In the genomic region with DNA sequence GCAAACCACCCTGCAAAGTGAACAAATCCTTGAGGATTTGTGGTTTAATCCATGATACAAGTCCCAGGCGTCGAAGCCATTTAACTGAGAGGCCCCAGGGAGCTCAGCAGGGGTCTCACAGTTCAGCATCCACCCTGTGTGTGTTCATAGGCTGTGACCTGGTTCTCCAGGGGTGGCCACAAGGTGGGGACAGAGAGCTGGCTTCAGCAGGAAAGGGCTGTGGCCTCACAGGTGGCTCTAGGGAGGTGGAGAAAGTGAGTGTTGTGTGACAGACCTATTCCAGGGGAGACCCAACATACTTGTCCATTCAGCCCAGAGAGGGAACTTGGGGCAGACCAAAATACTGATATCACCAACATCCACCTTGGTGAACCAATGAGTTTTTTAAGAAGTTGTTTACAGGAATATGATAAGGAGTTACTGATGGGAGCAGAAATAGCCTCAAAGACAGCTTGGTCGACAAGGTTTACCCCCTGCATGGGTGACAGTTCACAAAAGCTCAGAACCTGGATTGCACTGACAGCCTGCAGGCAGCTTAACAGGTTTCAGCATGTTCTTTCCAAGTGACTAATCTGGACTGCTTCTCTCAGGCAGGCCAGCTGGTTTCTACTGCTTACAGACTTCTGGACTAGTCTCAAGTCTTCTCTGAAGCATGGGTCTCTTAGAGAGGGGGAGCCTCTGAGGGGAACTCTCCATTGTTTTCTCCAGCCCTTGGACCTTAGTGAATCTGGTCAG, we compare ENCODE assay signal across 9 mouse cellular contexts. TPM values are rescaled to one million over a fixed set of nuclear protein-coding genes. Genes with fewer than 3 reads are reported as not detected.
A peak's percentile ranks its signal among the peaks of the same experiment; 100 is the strongest.
DNase-seq lines count a peak whose midpoint lies in the region; ATAC-seq and TF ChIP-seq lines count a peak whose summit lies in the region.
"Had no signal": no experiment of that assay in that cellular context is flagged by ENCODE, and none has a peak within 500 bp of the region (broad histone marks: within the 10 kb centered on the region; RNA-seq: fewer than 3 reads in every experiment).

No protein-coding gene starts in this region.

- no peak for ATAC-seq in heart, embryonic 11.5 days (replicated peaks; ENCODE audit: insufficient number of reproducible peaks, low FRiP score, low TSS enrichment)

- H3K4me1 ChIP-seq in heart, adult 2 months (ENCODE audit: control insufficient read depth, insufficient read depth, low read length): peaks cover 8% of the 10 kb centered on the region
- peaks cover 20% of the 10 kb centered on the region for H3K4me1 ChIP-seq in heart, embryonic 11.5 days (ENCODE audit: control insufficient read depth, insufficient read depth, low read length)
- peaks cover 7 to 33% of the 10 kb centered on the region in 2 experiments for H3K4me1 ChIP-seq in CH12.LX (ENCODE audit: control insufficient read depth in 1 of 2, insufficient read depth in 2 of 2)

- dilution Hi-C loops in CH12.LX (cut with MboI; ENCODE audit: extremely low pct_ligation_motif_present, extremely low pct_unique_long_range_greater_than_20kb, low sequenced_read_pairs): no loop called here

- no peak for DNase-seq in heart, adult 2 months
- peak; percentile 69 for DNase-seq in CH12.LX (ENCODE audit: extremely low read depth)
- DNase-seq in cerebellum, postnatal 14 days: peak; percentile 52 to 62
- DNase-seq in lung, adult 18-20 months: peak; percentile 17 to 46
- DNase-seq in thymus, postnatal 0 days (ENCODE audit: low spot score): peak; percentile 70
- DNase-seq in layer of hippocampus, adult 9-11 months: no peak
- DNase-seq in neural tube, embryonic 10.5 days (ENCODE audit: extremely low spot score, low spot score): no peak

- 89% methylated on average over 3 of the region's 3 CpGs for WGBS in heart, adult 2 months
- 76% methylated on average over 3 of the region's 3 CpGs for WGBS in heart, embryonic 11.5 days (ENCODE audit: insufficient replicate concordance)

- 0 out of 2 replicates have a peak, but pooled peaks cover 4% of the 10 kb centered on the region for H3K9me3 ChIP-seq in heart, embryonic 11.5 days (replicated peaks; ENCODE audit: control insufficient read depth, low read length)
- H3K9me3 ChIP-seq in CH12.LX (replicated peaks; ENCODE audit: low read length): peaks cover 3% of the 10 kb centered on the region
- H3K9me3 ChIP-seq: limb, embryonic 13.5 days had no signal

- intact Hi-C loops in heart, adult 2 months (cut with DNase I): no loop called here

- H3K27ac ChIP-seq in heart, adult 2 months: no peak overlapping the region
- H3K27ac ChIP-seq in heart, embryonic 11.5 days (ENCODE audit: low read depth, low read length): no peak overlapping the region
- H3K27ac ChIP-seq in CH12.LX (ENCODE audit: insufficient read depth, low read depth): no peak overlapping the region
- H3K27ac ChIP-seq: limb, embryonic 13.5 days had no signal

- H3K4me3 ChIP-seq in heart, adult 2 months: no peak overlapping the region
- no peak overlapping the region for H3K4me3 ChIP-seq in heart, embryonic 11.5 days (ENCODE audit: low read depth, low read length)
- H3K4me3 ChIP-seq in CH12.LX (replicated peaks in 1 of 3; ENCODE audit: low read depth in 2 of 3, low read length in 2 of 3, poor library complexity in 1 of 3): no peak overlapping the region
- H3K4me3 ChIP-seq: limb, embryonic 13.5 days had no signal

- H3K27me3 ChIP-seq in heart, adult 2 months (ENCODE audit: control insufficient read depth, insufficient read depth, low read length): no peaks in the 10 kb centered on the region
- H3K27me3 ChIP-seq in heart, embryonic 11.5 days (ENCODE audit: control insufficient read depth, insufficient read depth, low read length): no peaks in the 10 kb centered on the region
- no peaks in the 10 kb centered on the region for H3K27me3 ChIP-seq in CH12.LX (replicated peaks)
- H3K27me3 ChIP-seq: limb, embryonic 13.5 days had no signal

- no peak for TF ChIP-seq EP300 in heart, adult 2 months (IDR thresholded peaks at IDR 0.05; ENCODE audit: insufficient read depth, low read depth, low read length)
- no peak; the same call in 1 of the 2 replicates for TF ChIP-seq EP300 in CH12.LX (IDR thresholded peaks at IDR 0.05; ENCODE audit: low read length)

- TF ChIP-seq CTCF in heart, adult 2 months (IDR thresholded peaks at IDR 0.05): peak; percentile 67
- peak; percentile 37 to 69; a peak in 3 of 4 replicates for TF ChIP-seq CTCF in CH12.LX (conservative IDR thresholded peaks at IDR 0.05 in 1 of 2, IDR thresholded peaks at IDR 0.05 in 1 of 2; ENCODE audit: low read depth in 2 of 2, low read length in 2 of 2)

- H3K36me3 ChIP-seq in heart, adult 2 months (ENCODE audit: control insufficient read depth, insufficient read depth, low read length): no peaks in the 10 kb centered on the region
- H3K36me3 ChIP-seq in heart, embryonic 11.5 days (ENCODE audit: control insufficient read depth, insufficient read depth, low read length): peaks cover 21% of the 10 kb centered on the region
- peaks cover 53 to 87% of the 10 kb centered on the region in 2 experiments for H3K36me3 ChIP-seq in CH12.LX (replicated peaks in 1 of 2; ENCODE audit: control insufficient read depth in 1 of 2, insufficient read depth in 1 of 2, low read length in 1 of 2)

- TF ChIP-seq POLR2A in heart, adult 2 months (IDR thresholded peaks at IDR 0.05; ENCODE audit: insufficient read depth, low read depth, low read length): no peak
- TF ChIP-seq POLR2A in CH12.LX (IDR thresholded peaks at IDR 0.05; ENCODE audit: low read depth, low read length): no peak

- TF ChIP-seq RAD21 in CH12.LX (IDR thresholded peaks at IDR 0.05; ENCODE audit: low read depth, low read length): peak; percentile 60

- no peaks in the 10 kb centered on the region for H3K79me2 ChIP-seq in heart, adult 2 months (replicated peaks; ENCODE audit: control insufficient read depth, insufficient read depth, low read length)
- H3K79me2 ChIP-seq in CH12.LX (replicated peaks; ENCODE audit: control insufficient read depth, extremely low read depth, insufficient read depth, poor library complexity, severe bottlenecking): no peaks in the 10 kb centered on the region

- in situ Hi-C loops in CH12.LX (cut with MboI; ENCODE audit: low pct_ligation_motif_present, low pct_unique_long_range_greater_than_20kb, low sequenced_read_pairs): no loop called here

- H3K9ac ChIP-seq in heart, adult 2 months (ENCODE audit: low read depth, low read length): no peak overlapping the region
- no peak overlapping the region for H3K9ac ChIP-seq in heart, embryonic 11.5 days (ENCODE audit: low read depth, low read length)
- no peak overlapping the region for H3K9ac ChIP-seq in CH12.LX (ENCODE audit: insufficient read depth, low read depth)
- H3K9ac ChIP-seq: limb, embryonic 13.5 days had no signal

- no peak overlapping the region for H3K4me2 ChIP-seq in heart, embryonic 11.5 days
- H3K4me2 ChIP-seq in CH12.LX (ENCODE audit: insufficient read depth, low read depth, poor library complexity, severe bottlenecking): no peak overlapping the region
- H3K4me2 ChIP-seq: limb, embryonic 13.5 days had no signal

TF ChIP-seq in CH12.LX, 34 proteins besides CTCF, POLR2A, EP300 and RAD21:
- TF ChIP-seq ZNF384 (IDR thresholded peaks at IDR 0.05; ENCODE audit: low read depth, low read length) (no peak), MEF2A (IDR thresholded peaks at IDR 0.05; ENCODE audit: borderline replicate concordance, low read depth, low read length) (0 out of 2 replicates have a peak, but pooled peaks have one; percentile 21), MXI1 (IDR thresholded peaks at IDR 0.05; ENCODE audit: low read depth, low read length) (no peak), SMC3 (IDR thresholded peaks at IDR 0.05; ENCODE audit: low read depth, low read length) (peak; percentile 58), ETS1 (conservative IDR thresholded peaks at IDR 0.05; ENCODE audit: low read depth, low read length) (0 out of 2 replicates have a peak, but pooled peaks have one; percentile 23), TCF12 (IDR thresholded peaks at IDR 0.05; ENCODE audit: low read depth, low read length) (peak; percentile 56; the same call in 1 of the 2 replicates)

RNA-seq across cellular contexts. Expression of gene Mrln, which starts 47.9 kb away (rescaled TPM):
- 1 to 10 TPM; 3.0 to 3.4 TPM for total RNA-seq in heart, adult 2 months (2021)
- 4.1 and 5.2 TPM in 2 replicates for polyA plus RNA-seq in heart, adult 2 months (2012; rRNA removed)
- 0.49 and 0.77 TPM in 2 replicates for polyA plus RNA-seq in heart, embryonic 11.5 days (2014; fragmentation: Nextera tagmentation; extraction: Ambion mirVana)
- not detected in 2 replicates for total RNA-seq in CH12.LX (2012; rRNA removed)
- not detected in 2 replicates for total RNA-seq in CH12.LX (2014; rRNA removed)
- polyA plus RNA-seq in CH12.LX (2012; ENCODE audit: insufficient read length, low read depth): not detected in 2 replicates
- 2.4 and 3.0 TPM in 2 replicates for polyA plus RNA-seq in thymus, postnatal 0 days (2015; fragmentation: Nextera tagmentation; extraction: Ambion mirVana)

RNA-seq across cellular contexts. Expression of gene Ccdc6, which starts 59.7 kb away (rescaled TPM):
- total RNA-seq in heart, adult 2 months (2021): 10 to 100 TPM; 26.3 to 28.5 TPM
- 14.3 and 18.4 TPM in 2 replicates for polyA plus RNA-seq in heart, adult 2 months (2012; rRNA removed)
- polyA plus RNA-seq in heart, embryonic 11.5 days (2014; fragmentation: Nextera tagmentation; extraction: Ambion mirVana): 18.5 and 23.0 TPM in 2 replicates
- total RNA-seq in CH12.LX (2012; rRNA removed) (28.5 and 36.7 TPM in 2 replicates), CH12.LX (2014; rRNA removed) (17.1 and 19.7 TPM in 2 replicates)
- polyA plus RNA-seq in CH12.LX (2012; ENCODE audit: insufficient read length, low read depth): 33.0 and 33.5 TPM in 2 replicates
- polyA plus RNA-seq in thymus, postnatal 0 days (2015; fragmentation: Nextera tagmentation; extraction: Ambion mirVana): 14.7 and 16.4 TPM in 2 replicates

Comparison
In these comparisons a context has a peak if more than half of its experiments do, and no peak if none do; other contexts are left out.
1. DNase-seq: peak in CH12.LX (single experiment), cerebellum, postnatal 14 days (2 of 2), lung, adult 18-20 months (2 of 2) and thymus, postnatal 0 days (single experiment); none in heart, adult 2 months (0 of 2), layer of hippocampus, adult 9-11 months (single experiment) and neural tube, embryonic 10.5 days (single experiment).